Mouse (Mus musculus) layer of hippocampus, postnatal 10 days (tissue): Measurements from ENCODE around the gene Zbtb33. TPM values are rescaled to one million over a fixed set of nuclear protein-coding genes. Genes with fewer than 3 reads are reported as not detected.

Experiments
- DNase-seq, 2 experiments: peaks; one replicate each; pipeline ENCODE4 v3.0.0; 2021; ENCODE audit warnings: low spot score in 2 of 2
- long read RNA-seq: library from polyadenylated mRNA; stranded (forward); transcript quantifications from one replicate; pipeline ENCODE4 v2.0.0, GENCODE M21; 2023
- total RNA-seq, 2 experiments: library from RNA; stranded (reverse); gene quantifications; 2 replicates each; pipeline ENCODE4 v1.2.3; 2021

Gene Zbtb33
- 10 to 100 TPM; 22.4 to 23.5 TPM for total RNA-seq
- long read RNA-seq, partial matches to known transcripts = 0 of 3 reads
- long read RNA-seq, other reads (novel, unspliced or antisense) = 3 of 3 reads

DNA sequence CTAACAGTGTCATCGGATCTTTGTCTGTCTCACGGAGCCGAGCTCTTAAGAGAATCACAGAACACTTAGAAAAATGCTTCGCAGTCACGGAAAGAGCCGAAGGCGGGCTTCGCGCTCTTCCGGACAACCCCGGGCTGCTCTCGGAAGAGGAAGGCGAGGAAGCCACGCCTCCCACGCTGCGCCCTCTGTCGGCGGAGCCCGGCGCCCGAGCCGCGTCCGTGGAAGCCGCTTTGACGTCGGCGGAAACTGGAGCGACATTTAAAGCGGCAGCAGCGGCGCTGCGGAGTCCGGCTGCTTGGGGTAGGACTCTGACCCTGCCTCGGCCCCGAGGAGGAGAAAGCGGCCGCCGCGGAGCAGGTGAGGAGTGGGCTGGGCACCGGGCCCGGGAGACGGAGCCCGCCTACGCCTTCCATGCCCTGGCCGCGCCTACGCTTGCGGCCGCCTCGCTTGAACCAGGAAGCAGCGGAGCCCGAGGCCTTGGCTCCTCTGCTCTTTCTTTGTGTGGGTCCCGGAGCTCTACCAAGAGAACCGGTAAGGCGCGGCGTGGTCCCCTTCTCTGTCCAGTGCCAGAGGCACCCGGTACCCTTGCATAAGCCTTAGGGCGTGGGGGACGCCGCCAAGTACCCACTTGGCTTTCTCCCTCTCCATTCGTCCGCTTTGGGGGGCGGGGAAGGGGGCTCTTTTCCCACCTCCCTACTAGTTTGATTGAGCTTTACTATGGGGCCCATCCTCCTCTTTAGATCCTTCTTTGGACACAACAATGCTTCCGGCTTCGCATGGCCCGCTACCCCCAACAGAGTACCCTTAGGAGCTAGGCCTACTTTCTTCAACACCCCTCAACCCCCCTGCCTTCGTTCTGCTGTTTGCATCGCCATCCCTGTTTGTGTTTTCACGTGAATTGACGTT is at the start of gene Zbtb33:
TSS of gene Zbtb33 (plus strand) at position 242 of the 906 bp plus-strand sequence.
- peak; percentile 89 to 91 for DNase-seq

DNA sequence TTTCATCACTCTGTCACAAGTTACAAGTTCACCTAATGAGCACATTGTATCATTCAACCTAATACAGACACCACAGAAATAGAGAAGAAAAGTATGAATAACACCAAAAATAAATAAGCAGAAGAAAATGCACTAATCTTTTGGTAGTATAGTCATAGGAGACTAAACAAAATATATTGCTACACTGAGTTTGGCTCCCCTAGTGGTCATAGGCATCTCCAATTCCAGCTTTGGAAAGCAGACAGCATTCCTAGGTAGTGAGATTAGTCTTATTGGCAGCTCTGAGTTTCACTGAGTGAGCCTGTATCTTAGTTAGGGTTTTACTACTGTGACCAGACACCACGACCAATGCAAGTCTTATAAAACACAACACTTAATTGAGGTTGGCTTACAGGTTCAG is 30.5 kb upstream of the Zbtb33 start:
- DNase-seq = no peak

GRCm38 (mm10) chrX:38165315-38165714 is 24.3 kb upstream of the Zbtb33 start:
- no peak for DNase-seq

DNA sequence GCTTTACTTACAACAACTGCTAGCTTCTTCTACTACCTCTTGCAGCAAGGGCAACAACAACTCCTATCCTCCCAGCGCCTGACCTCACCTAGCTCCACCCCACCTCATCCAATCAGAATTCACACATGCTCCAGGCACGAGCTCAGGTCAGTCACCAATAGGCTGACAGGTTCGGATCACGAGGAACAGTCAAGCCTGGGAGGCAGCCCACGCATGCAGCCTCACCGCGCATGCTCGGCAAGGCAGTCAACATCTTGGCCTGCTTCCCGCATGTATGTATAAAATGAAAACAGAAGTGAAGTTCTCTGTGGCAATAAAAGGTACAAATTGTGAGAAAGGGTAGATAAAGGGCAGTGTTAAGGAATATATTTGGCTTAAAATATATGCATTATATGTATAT is 23.5 kb upstream of the Zbtb33 start:
- DNase-seq = no peak

GRCm38 (mm10) chrX:38166592-38166991 is 23.0 kb upstream of the Zbtb33 start:
- DNase-seq = no peak

DNA sequence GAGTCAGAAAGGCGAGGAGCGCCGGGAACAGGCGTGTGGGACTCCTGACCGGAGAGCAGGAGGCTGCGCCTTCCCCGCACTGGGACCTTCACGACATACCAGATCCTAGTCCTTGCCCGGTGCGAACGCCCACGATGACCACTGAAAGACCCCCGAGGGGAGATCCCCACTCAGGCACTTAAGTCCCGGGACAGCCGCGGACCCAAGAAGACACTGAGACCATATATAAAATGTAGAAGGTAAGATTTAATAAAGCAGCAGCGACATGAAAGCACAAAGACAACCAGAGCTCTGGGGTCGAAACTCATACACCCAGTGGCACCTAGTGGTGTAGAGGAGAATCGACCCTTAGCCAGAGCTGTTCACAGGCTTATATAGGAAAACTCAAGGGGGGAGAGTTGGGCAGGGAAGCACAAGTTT is 9.7 kb upstream of the Zbtb33 start:
- peak; percentile 24 to 38 for DNase-seq

DNA sequence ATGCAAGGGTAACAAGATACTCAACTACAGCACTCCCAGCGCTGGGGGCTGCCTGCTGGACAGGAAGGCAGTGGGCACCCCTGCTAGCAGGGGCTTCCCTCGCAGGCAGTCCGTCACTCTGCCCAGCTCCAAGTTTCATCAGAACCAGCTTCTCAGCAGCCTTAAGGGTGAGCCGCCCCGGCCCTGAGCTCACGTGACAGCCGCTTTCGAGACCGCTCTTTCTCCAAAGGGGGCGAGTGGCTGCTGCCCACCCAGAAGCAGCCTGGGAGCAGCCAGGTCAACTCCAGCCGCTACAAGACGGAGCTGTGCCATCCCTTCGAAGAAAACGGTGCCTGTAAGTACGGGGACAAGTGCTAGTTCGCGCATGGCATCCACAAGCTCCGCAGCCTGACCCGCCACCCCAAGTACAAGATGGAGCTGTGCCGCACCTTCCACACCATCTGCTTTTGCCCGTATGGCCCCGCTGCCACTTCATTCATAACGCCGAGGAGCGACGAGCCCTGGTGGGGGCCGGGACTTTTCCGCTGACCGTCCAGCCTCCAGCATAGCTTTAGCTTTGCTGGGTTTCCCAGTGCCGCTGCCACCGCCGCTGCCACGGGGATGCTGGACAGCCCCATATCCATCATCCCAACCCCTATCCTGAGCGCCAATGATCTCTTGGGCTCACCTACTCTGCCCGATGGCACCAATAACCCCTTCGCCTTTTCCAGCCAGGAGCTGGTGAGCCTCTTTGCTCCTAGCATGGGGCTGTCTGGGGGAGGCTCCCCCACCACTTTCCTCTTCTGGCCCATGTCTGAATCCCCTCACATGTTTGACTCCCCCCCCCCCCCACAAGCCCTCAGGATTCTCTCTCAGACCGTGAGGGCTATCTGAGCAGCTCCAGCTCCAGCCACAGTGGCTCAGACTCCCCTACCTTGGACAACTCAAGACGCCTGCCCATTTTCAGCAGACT is 8.7 kb upstream of the Zbtb33 start:
- DNase-seq = peak in 1 of 2 experiments; percentile 17

DNA sequence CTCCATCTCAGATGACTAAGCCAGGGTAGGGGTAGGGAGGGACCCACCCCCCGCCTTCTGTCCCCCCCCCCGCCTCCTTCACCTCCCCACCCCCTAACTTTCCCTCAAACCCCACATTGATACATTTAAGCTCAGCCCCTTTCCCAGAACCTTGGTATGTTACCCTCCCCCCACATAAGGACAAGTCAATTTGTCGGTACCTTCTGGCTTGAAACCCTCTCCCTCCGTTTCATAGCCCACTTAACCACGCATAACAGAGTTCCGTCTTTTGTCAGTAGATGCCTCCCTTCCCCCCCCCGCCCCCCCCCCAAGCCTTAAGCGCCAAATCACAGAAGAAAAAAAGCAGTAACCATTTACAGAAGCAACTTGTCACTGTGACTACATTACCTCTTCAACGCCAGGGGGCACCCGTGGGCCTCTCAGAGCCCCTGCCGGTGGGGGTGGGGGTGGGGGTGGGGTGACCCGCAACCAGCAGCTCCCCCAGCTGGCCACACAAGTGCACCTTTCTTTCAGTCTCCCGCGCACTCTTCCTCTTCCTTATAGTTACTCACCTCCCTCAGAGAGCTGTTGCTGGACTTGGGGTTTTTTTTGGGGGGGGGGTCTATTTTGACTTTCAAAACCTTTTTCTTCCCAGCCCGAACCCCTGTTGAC is 7.9 kb upstream of the Zbtb33 start:
- peak; percentile 52 to 65 for DNase-seq

GRCm38 (mm10) chrX:38185520-38185919 is 4.1 kb upstream of the Zbtb33 start:
- DNase-seq = no peak

GRCm38 (mm10) chrX:38190458-38190764 is 818 bp downstream of the Zbtb33 start:
- no peak for DNase-seq

DNA sequence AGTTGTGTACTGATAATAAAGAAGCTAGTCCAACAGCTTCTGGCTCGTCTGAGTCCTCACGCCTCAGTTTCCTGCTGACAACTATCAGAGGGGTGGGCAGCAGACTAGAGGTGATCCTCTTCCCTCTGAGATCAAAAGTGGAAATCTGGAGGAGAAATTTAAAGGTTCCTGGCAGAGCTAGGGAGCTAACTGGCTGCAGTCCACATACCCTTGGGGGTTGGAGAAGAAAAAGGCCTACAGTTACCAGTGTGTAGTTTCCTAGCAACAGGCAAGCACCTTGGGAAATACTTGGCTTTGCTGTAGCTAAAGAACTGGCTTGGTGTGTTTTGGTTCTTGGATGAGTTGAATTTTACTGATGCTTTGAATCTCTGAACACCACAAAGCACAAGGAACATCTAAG is 12.2 kb downstream of the Zbtb33 start:
- DNase-seq = peak in 1 of 2 experiments; percentile 22

DNA sequence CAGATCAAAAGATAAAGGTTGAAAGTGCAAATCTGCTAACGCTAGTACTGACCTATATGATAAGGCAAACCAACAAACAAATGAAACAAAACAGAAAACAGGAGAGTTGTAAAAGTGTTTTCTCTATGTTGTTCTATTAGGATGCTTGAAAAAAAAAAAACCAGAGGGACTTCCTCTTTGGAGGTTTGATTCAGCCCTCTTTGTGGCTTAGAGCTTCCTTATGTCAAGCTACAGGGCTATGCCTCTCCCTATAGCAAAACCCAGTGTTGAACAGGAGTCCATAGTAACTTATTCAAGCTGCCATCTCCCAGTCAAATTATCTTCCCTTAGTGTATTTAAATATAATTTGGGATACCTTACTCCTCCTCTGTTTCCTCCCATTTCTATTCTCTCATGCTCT is 17.8 kb downstream of the Zbtb33 start:
- no peak for DNase-seq

DNA sequence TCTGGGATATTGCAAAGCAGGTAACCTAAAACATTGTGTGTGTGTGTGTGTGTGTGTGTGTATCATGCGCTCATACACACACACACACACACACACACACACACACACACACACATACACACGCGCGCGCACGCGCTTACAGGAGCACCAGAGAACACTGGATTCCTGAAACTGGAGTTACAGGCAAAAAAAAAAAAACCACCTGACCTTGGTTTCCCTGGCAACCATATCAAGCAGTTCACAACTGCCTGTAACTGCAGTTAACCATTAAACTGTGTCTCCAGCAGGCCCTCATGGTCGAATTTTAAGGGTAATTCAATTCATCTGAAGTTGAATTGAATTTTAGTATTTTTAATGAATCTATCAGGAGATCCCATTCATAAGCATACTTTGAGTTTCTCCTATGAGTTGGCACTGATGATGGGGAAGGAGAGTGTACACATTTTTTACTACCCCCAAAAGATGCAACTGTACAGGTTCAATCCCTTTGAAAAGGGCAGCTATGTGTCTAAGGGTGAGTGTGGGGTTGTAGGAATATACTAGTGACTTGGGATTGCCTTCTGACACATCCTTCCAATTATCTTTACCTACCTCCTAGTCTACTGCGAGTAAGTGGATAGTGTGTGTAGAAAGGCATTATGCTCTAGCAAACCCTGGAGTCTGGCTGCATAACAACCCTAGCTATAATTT is 27.5 kb downstream of the Zbtb33 start:
- DNase-seq = no peak

DNA sequence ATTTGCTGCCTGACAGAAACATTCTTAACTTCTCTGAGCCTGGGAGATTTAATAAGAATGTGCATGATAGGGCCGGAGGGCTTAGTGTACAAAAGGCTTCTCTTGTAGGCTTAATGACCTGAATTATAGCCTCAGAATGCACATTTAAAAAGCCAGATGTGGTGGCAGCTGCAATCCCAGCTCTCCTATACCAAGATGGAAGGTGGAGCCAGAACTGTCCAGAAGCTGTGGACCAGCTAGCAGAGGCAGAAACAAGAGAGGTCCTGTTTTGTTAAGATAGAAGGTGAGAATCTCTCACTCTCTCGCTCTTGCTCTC is 28.0 kb downstream of the Zbtb33 start:
- no peak for DNase-seq

GRCm38 (mm10) chrX:38222757-38223156 is 33.2 kb downstream of the Zbtb33 start:
- DNase-seq = no peak

DNA sequence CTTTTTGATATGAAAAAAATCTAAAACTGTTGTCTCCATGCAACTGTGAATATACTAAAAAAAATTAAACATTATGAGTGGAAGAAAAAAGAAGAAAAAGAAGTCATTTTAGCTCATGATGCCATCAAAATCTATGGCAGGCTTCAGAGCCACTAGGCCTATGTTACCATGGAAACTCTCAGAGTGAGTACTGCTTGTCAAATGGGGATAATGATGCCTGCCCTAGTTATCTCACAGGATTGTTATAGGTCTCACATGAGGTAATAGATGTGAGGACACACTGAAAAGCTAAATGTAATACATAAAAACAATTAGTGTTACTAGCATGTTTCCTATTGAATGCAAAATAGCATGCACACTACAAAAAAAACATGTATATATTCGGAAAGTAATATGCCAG is 40.3 kb downstream of the Zbtb33 start:
- no peak for DNase-seq

DNA sequence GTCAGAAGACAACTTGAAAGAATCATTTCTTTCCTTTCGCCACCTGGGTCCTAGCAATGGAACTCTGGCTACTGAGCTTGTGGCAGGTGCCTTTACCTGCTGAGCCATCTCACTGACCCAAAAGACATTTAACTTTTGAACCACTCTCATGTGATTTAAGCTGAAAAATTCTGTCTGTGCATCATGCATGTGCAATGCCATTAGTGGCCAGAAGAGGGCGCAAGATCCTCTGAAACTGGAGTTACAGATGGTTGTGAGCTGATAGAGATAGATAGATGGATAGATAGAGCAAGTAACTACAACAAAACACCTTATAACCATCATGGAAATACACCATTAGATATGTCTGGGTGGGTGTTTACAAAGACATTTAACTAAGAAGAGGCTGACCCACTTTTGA is 48.1 kb downstream of the Zbtb33 start:
- DNase-seq = peak; percentile 47 to 57
